Mouse (Mus musculus): ENCODE results near the gene Adgrb3. TPM values are rescaled to one million over a fixed set of nuclear protein-coding genes. Genes with fewer than 3 reads are reported as not detected.
A peak's percentile ranks its signal among the peaks of the same experiment; 100 is the strongest.

Adgrb3 gene
- polyA plus RNA-seq, 1 experiment: 54.7 TPM

GRCm38 (mm10) chr1:25778784-25779183 lies 50.7 kb downstream of the Adgrb3 start:
- WGBS: 63% methylated on average over 1 of the region's 1 CpGs
- Histone ChIP-seq H3K4me3 (replicated peaks; ENCODE audit: insufficient read depth, low read depth, low read length) (no peak overlapping the region), H3K27ac (ENCODE audit: insufficient read depth, low read length) (0 out of 2 replicates have a peak overlapping the region, but pooled peaks have one; percentile 39), H3K4me1 (ENCODE audit: control insufficient read depth, insufficient read depth, low read length) (peaks cover 12% of the 10 kb centered on the region; the same call in 1 of the 2 replicates), H3K27me3 (ENCODE audit: control insufficient read depth, insufficient read depth, low read length) (no peaks in the 10 kb centered on the region)
- TF ChIP-seq POLR2A (IDR thresholded peaks at IDR 0.05; ENCODE audit: borderline replicate concordance, insufficient read depth, low read length) (no peak), CTCF (IDR thresholded peaks at IDR 0.05; ENCODE audit: borderline replicate concordance, insufficient read depth, low read depth, low read length) (no peak)
- DNase-seq: no peak

GRCm38 (mm10) chr1:25777459-25777858 lies 52.0 kb downstream of the Adgrb3 start:
- Histone ChIP-seq H3K4me3 (replicated peaks; ENCODE audit: insufficient read depth, low read depth, low read length) (no peak overlapping the region), H3K27ac (ENCODE audit: insufficient read depth, low read length) (no peak overlapping the region), H3K27me3 (ENCODE audit: control insufficient read depth, insufficient read depth, low read length) (no peaks in the 10 kb centered on the region), H3K4me1 (ENCODE audit: control insufficient read depth, insufficient read depth, low read length) (peaks cover 12% of the 10 kb centered on the region; the same call in 1 of the 2 replicates)
- 14% methylated on average over 4 of the region's 4 CpGs for WGBS
- TF ChIP-seq CTCF (IDR thresholded peaks at IDR 0.05; ENCODE audit: borderline replicate concordance, insufficient read depth, low read depth, low read length) (no peak), POLR2A (IDR thresholded peaks at IDR 0.05; ENCODE audit: borderline replicate concordance, insufficient read depth, low read length) (no peak)
- DNase-seq: peak in 1 of 2 experiments; percentile 41

DNA sequence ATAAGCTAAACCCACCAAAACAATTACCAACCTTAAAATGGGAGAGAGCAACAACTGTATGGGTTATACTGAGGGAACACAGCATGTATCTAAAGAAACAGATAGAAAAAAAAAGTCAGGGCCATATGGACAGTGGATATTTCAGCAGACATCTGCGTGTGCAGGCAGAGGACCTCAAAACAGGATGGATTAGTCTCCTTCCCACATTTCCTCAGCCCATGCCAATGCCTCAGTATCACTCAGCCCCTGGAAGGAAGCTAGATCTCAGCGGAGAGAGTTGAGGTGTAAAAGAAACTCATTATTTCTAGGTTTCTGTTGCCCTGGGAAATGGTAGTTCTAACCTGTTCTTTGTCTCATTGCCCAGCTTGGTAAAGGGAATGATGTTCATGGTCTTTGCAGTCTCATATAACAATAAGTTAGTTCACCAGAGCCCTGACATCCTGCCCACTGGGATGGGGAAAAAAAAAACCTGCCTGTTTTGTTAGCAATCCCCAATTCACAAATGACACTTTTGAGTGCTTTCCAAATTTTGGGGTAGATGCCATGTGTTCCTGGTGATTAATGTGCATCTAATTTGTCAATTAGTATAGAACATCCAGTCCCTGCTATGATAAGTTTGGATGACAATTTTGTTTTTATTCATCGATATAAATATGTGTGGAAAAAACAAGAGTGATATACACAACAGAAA lies 53.9 kb downstream of the Adgrb3 start:
- 29% methylated on average over 3 of the region's 3 CpGs for WGBS
- TF ChIP-seq POLR2A (IDR thresholded peaks at IDR 0.05; ENCODE audit: borderline replicate concordance, insufficient read depth, low read length) (no peak), CTCF (IDR thresholded peaks at IDR 0.05; ENCODE audit: borderline replicate concordance, insufficient read depth, low read depth, low read length) (no peak)
- Histone ChIP-seq H3K27ac (ENCODE audit: insufficient read depth, low read length) (no peak overlapping the region), H3K4me1 (ENCODE audit: control insufficient read depth, insufficient read depth, low read length) (peaks cover 12% of the 10 kb centered on the region; the same call in 1 of the 2 replicates), H3K4me3 (replicated peaks; ENCODE audit: insufficient read depth, low read depth, low read length) (no peak overlapping the region), H3K27me3 (ENCODE audit: control insufficient read depth, insufficient read depth, low read length) (no peaks in the 10 kb centered on the region)
- DNase-seq: peak in 1 of 2 experiments; percentile 40

GRCm38 (mm10) chr1:25768958-25769357 lies 60.5 kb downstream of the Adgrb3 start:
- Histone ChIP-seq H3K27ac (ENCODE audit: insufficient read depth, low read length) (no peak overlapping the region), H3K27me3 (ENCODE audit: control insufficient read depth, insufficient read depth, low read length) (no peaks in the 10 kb centered on the region), H3K4me3 (replicated peaks; ENCODE audit: insufficient read depth, low read depth, low read length) (no peak overlapping the region), H3K4me1 (ENCODE audit: control insufficient read depth, insufficient read depth, low read length) (no peaks in the 10 kb centered on the region)
- TF ChIP-seq POLR2A (IDR thresholded peaks at IDR 0.05; ENCODE audit: borderline replicate concordance, insufficient read depth, low read length): no peak
- TF ChIP-seq CTCF (IDR thresholded peaks at IDR 0.05; ENCODE audit: borderline replicate concordance, insufficient read depth, low read depth, low read length): no peak
- no peak for DNase-seq
- 47% methylated on average over 2 of the region's 2 CpGs for WGBS

- Histone ChIP-seq H3K4me1 (ENCODE audit: control insufficient read depth, insufficient read depth, low read length) (peaks cover 9% of the 10 kb centered on the region), H3K4me3 (replicated peaks; ENCODE audit: insufficient read depth, low read depth, low read length) (no peak overlapping the region), H3K27me3 (ENCODE audit: control insufficient read depth, insufficient read depth, low read length) (no peaks in the 10 kb centered on the region), H3K27ac (ENCODE audit: insufficient read depth, low read length) (no peak overlapping the region)
- TF ChIP-seq CTCF (IDR thresholded peaks at IDR 0.05; ENCODE audit: borderline replicate concordance, insufficient read depth, low read depth, low read length) (no peak), POLR2A (IDR thresholded peaks at IDR 0.05; ENCODE audit: borderline replicate concordance, insufficient read depth, low read length) (no peak)
- peak in 1 of 2 experiments; percentile 43 for DNase-seq
These were observed 74.2 kb downstream of the Adgrb3 start for GRCm38 (mm10) chr1:25755265-25755664.

GRCm38 (mm10) chr1:25754528-25754927 lies 75.0 kb downstream of the Adgrb3 start:
- DNase-seq: peak in 1 of 2 experiments; percentile 66
- H3K27ac ChIP-seq (ENCODE audit: insufficient read depth, low read length): no peak overlapping the region
- H3K4me1 ChIP-seq (ENCODE audit: control insufficient read depth, insufficient read depth, low read length): peaks cover 9% of the 10 kb centered on the region
- 43% methylated on average over 4 of the region's 4 CpGs for WGBS
- H3K27me3 ChIP-seq (ENCODE audit: control insufficient read depth, insufficient read depth, low read length): no peaks in the 10 kb centered on the region
- TF ChIP-seq CTCF (IDR thresholded peaks at IDR 0.05; ENCODE audit: borderline replicate concordance, insufficient read depth, low read depth, low read length) (no peak), POLR2A (IDR thresholded peaks at IDR 0.05; ENCODE audit: borderline replicate concordance, insufficient read depth, low read length) (no peak)
- no peak overlapping the region for H3K4me3 ChIP-seq (replicated peaks; ENCODE audit: insufficient read depth, low read depth, low read length)

GRCm38 (mm10) chr1:25745575-25745974 lies 83.9 kb downstream of the Adgrb3 start:
- no peak for DNase-seq
- WGBS: 58% methylated on average over 4 of the region's 4 CpGs
- Histone ChIP-seq H3K27ac (ENCODE audit: insufficient read depth, low read length) (no peak overlapping the region), H3K27me3 (ENCODE audit: control insufficient read depth, insufficient read depth, low read length) (no peaks in the 10 kb centered on the region), H3K4me1 (ENCODE audit: control insufficient read depth, insufficient read depth, low read length) (peaks cover 5% of the 10 kb centered on the region; the same call in 1 of the 2 replicates), H3K4me3 (replicated peaks; ENCODE audit: insufficient read depth, low read depth, low read length) (no peak overlapping the region)
- TF ChIP-seq CTCF (IDR thresholded peaks at IDR 0.05; ENCODE audit: borderline replicate concordance, insufficient read depth, low read depth, low read length) (no peak), POLR2A (IDR thresholded peaks at IDR 0.05; ENCODE audit: borderline replicate concordance, insufficient read depth, low read length) (no peak)

DNA sequence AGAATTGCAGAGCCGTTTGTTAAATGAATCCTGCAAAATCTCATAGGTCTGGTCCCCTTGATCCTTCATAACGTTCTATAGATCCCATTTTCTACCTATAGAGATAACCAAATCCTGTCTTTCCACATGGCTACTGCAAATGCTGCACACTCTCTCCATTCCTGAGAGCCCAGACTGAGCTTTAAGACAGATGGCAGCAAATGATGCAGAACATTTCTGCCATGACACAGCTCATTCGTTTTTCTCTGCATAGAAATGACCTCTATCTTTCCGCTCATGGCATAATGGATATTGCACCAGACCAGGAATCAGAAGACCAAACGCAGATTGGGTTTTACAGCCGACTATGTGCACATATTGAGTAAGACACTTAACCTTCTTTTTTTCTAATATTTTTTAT lies 84.8 kb downstream of the Adgrb3 start:
- WGBS: 20% methylated on average over 6 of the region's 6 CpGs
- Histone ChIP-seq H3K27ac (ENCODE audit: insufficient read depth, low read length) (no peak overlapping the region; the same call in 1 of the 2 replicates), H3K27me3 (ENCODE audit: control insufficient read depth, insufficient read depth, low read length) (no peaks in the 10 kb centered on the region), H3K4me1 (ENCODE audit: control insufficient read depth, insufficient read depth, low read length) (peaks cover 5% of the 10 kb centered on the region; the same call in 1 of the 2 replicates), H3K4me3 (replicated peaks; ENCODE audit: insufficient read depth, low read depth, low read length) (no peak overlapping the region)
- DNase-seq: peak in 1 of 2 experiments; percentile 72
- TF ChIP-seq POLR2A (IDR thresholded peaks at IDR 0.05; ENCODE audit: borderline replicate concordance, insufficient read depth, low read length): no peak
- TF ChIP-seq CTCF (IDR thresholded peaks at IDR 0.05; ENCODE audit: borderline replicate concordance, insufficient read depth, low read depth, low read length): no peak
